Mouse (Mus musculus): ENCODE data around the gene Sap25. TPM values are rescaled to one million over a fixed set of nuclear protein-coding genes. Genes with fewer than 3 reads are reported as not detected.
A peak's percentile ranks its signal among the peaks of the same experiment; 100 is the strongest.

The Sap25 gene
- total RNA-seq, 4 experiments from 2014 or later, result 0.75 to 1.8 (median 1.1) TPM

DNA sequence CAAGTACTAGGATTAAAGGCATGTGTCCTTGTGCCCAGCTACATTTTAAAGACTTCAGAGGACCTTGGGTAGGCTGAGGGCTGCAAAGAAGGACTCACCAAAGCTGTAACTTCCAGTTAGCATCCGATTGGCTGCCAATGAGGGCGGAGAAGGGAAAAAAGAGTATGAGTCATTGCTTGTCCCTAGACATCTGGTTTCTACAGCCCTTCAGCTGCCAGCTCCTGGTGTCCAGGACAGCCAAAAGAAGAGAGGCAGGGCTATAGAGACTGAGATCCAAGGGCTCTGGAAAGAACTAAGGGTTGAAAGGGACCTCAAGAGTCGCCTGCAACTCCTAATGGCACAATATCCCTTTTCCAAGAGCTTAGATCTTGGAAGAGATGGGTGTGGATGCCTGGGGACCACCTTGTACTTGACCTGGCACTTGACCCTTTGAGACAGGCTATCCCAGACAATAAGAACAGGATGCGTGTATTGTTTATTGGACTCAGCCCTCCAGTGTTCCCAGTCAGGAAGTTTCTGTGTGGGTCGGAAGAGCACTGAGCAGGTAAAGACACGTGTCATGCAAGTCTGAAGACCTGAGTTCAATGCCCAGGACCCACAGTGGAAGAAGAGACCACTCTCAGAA, 19.0 kb downstream of the Sap25 start:
- DNase-seq (ENCODE audit: low spot score in 2 of 2), result peak; percentile 79 to 80

DNA sequence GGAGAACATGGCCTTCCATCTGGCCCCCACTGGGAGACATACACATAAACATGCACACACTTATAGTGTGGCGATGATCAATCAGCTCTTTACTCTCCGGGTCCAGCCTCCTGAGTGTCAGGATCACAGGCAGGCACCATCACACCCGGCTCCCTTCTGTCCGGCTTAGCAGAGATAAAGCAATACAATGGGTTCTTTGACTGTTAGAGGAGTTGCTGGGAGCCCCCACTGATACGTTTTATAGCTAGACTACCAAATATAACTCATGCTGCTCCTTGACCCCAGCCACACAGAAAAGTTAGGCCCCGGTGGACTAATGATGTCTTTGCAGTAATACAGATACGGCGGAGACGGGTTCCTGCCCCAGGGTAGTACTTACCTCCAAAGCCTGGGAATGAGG, 21.9 kb downstream of the Sap25 start:
- no peak for DNase-seq (ENCODE audit: low spot score in 2 of 2)

DNA sequence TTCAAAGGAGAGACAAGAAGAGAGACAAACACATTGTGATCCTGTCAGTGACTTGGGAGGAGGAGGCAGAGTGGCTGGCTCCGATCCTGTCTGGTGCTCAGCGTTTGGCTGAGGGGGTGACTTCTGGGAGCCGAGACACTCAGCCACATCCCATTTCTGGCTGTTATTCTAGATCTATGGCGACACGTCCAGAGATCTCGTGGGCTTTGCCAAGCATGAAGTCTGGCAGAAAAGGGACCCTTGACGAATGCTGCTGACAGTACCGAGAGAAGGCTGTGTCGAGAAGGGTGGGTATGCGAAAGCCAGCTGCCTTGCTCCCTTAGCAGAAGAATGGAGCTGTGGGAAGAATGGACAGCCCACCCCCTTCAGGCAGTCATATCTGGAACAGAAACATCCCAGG, 27.8 kb downstream of the Sap25 start:
- no peak for DNase-seq (ENCODE audit: low spot score in 2 of 2)

DNA sequence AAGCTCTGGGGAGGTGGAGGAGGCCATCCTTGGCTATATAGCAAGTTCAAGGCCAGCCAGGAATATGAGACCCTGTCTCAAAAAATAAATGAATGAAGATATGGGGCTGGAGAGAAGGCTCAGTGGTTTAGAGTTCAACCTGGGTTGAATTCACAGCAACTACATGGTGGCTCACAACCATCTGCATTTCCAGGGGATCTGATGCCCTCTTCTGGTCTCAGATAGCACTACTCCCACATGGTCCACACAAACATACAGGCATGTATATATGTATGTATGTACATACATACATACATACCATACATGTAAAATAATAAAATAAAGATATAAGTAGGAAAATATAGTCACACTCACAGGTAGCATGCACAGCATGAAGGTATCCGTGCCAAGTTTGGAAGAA, 29.1 kb downstream of the Sap25 start:
- no peak for DNase-seq (ENCODE audit: low spot score in 2 of 2)

DNA sequence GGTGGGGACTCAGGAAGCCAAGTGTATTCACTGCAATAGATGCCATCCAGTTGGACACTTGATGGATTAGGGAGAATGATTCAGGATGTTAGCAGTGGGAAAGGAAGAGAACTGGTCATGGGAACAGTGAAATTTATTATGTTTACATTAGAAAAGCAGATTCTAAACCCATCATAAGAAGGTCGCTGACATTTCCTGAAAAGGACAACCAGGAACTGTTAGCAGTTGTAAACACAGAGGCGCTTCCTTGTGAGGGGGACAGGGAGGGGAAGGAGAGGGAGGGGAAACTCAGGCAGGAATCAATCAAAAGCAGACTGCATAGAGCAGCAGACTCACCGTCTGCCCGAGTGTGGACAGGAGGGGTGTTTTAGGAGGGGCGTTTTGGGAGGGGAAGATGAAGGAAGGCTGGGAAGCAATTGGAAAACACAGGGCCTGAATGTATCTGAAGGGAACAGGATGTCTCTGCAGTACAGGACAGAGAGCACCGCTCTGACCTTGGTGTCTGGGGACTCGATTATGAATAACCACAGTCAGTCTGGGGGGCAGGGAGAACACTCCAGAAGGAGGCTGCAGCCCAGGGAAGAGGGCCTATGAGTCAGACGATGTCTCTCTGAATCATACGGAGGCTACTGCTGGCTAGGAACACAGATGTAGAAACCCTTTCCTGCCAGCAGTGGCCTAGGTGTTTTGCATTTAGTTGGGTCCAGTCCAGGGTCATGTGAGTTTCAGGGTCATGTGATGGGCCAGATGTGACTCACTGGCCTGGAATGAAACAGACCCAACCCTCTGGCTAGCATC, 30.5 kb downstream of the Sap25 start:
- DNase-seq (ENCODE audit: low spot score in 2 of 2), result peak; percentile 39 to 58

DNA sequence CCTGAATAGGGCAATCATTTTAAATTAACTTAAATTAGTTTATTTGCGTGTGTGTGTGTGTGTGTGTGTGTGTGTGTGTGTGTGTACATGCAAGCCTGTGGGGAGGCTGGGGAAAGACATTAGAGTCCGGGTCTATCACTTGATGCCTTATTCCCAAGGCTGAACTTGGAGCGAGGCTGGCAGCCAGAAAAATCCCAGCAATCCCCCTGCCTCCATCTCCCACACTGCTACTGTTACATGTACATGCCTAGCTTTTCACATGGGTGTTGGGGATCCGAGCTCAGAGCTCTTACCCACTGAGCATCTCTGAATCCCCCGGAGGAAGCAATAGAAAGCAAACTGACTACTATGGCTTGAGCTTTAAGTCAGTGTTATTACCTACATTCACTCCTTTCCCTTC, 31.2 kb downstream of the Sap25 start:
- DNase-seq (ENCODE audit: low spot score in 2 of 2), result no peak

DNA sequence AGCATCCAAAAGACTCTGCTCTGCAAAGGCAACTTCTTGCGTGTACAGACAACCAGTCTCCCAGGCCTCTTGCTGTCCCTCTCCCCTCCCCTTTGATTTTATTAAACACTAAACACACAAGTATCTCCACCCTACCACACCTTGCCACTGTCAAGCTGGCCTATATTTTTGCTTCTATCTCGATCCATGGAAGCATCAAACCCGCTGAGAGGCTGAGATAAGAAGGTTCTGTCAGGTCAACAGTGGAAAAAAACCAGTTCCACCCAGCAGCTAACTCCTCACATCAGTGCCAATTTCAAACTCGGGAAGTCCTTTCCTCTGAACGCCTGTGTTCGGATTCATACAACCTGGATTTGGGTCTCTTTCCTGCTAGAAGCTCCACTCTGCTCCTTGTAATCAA, 31.9 kb downstream of the Sap25 start:
- no peak for DNase-seq (ENCODE audit: low spot score in 2 of 2)

DNA sequence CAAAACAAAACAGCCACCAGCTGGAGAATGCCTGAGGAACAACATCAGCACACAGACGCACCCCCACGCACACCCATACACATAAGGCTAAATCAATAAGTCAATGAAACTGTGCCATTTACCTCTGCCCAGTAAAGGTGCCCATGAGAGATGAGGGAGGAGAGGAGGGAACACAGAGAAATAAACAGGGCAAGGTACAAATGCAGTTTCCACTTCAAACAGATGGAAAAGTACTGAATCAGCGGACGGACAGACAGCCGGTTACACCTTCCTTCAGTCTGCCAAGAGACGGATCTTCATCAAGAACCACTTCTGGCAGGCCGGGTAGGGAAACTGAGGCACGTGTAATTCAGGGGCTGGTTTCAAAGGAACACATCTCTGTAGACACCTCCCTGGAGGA, 33.7 kb downstream of the Sap25 start:
- DNase-seq (ENCODE audit: low spot score in 2 of 2), result no peak

DNA sequence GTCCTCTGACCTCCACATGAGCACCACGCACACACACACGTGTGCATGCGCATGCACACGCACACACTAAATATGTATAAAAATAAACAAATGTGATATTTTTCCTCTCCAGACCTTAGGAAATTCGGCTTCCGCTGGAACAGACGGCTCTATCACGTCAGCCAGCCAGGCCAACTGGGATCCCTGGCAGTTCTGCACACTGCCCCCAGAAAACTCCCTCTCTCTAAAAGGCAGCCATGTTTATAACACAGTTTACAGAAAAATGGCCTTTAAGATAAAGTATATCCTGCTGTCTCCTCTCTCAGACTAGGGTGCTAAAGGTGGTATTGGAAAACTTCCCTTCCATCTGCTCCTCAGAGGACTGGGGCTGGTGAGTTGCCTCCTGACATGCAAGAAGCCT, 36.7 kb downstream of the Sap25 start:
- DNase-seq (ENCODE audit: low spot score in 2 of 2), result no peak

DNA sequence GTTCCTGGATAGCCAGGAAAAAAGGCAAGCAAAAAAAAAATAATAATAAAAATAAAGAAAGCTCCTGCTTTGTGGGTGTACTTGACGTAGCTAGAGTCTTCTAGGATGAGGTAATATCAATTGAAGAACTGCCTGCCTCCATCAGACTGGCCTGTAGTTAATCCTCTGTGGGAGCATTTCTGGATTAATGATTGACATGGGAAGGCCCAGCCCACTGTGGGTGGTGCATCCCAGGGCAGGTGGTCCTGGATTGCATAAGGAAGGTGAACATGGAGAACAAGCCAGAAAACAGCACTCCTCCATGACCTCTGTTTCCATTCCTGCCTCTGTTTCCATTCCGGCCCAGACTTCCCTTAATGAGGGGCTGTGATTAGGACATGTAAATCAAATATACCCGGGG, 37.6 kb downstream of the Sap25 start:
- no peak for DNase-seq (ENCODE audit: low spot score in 2 of 2)

DNA sequence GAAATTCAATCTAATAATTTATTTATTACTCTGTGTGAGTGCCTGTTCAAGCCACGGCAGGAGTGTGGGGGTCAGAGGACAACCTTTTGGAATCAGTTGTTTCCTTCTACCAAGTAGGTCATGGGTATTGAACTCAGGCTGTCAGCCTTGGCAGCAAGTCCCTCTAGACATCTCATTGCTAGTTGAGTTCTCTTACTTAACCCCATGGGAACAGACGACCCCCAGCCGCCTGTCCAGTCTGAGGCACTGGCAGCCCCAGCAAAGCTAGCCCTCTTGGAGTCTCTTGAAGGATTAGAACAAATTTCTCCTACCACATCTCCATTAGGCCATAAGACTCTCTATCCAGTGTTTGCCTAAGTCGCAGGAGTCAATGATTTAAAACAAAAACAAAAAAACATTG, 38.6 kb downstream of the Sap25 start:
- DNase-seq (ENCODE audit: low spot score in 2 of 2), result no peak

DNA sequence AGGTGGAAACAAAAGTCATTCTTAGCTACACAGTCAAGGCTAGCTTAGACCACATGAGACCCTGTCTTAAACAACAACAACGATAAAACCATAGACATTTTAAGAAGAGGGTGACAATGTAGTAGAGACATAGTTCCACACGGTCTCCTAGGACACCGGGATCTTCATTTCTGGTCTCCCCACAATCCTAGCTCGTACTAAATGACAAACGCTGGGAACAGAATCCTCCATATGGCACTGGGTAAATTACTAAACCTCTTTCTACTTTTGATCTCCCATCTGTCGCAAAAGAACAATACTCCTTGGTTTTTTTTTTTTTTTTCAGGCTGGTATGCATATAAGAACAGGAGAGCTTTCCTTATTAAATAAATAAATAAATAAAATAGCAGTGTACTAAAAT, 41.4 kb downstream of the Sap25 start:
- DNase-seq (ENCODE audit: low spot score in 2 of 2), result no peak

DNA sequence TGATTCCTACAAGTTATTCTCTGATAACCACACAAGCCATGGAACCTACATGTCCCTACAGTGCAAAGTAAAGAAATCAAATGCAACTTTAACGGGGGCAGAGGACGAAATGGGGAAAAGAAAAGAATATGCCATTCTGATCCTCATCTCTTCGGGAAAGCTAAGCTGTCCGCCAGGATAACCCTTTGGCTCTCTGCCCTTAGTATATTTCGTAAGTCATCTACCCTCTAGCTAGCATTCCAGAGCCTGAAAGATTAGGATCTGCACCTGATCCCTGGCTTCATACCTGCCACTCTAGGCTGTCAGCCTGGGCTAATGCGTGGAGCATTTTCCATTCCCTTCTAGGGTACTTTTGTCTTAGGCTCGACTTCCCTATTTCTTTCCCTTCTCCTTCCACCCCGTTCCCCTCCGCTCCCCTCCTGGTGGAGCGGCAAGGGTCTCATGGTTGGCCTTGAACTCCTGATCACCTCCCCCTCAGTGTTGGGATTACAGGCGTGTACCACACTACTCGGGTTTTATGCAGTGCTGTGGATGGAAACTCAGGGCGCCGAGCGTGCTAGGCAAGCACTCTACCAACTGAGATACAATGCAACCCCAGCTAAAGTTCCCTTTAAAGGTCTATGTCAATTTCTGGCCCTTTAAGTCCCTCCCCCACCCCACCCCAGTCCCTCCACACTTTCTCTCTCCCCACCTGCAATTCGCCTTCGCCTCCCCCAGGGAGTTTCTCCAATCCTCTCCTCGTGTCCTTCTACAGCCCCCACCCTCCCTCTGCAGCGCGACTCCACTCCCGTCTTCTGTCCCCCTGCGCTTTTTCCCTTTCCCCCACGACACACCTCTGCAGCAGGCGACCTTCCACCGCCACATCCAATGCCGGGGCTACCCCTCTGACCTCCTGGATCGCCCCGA, 42.5 kb downstream of the Sap25 start:
- no peak for DNase-seq (ENCODE audit: low spot score in 2 of 2)

DNA sequence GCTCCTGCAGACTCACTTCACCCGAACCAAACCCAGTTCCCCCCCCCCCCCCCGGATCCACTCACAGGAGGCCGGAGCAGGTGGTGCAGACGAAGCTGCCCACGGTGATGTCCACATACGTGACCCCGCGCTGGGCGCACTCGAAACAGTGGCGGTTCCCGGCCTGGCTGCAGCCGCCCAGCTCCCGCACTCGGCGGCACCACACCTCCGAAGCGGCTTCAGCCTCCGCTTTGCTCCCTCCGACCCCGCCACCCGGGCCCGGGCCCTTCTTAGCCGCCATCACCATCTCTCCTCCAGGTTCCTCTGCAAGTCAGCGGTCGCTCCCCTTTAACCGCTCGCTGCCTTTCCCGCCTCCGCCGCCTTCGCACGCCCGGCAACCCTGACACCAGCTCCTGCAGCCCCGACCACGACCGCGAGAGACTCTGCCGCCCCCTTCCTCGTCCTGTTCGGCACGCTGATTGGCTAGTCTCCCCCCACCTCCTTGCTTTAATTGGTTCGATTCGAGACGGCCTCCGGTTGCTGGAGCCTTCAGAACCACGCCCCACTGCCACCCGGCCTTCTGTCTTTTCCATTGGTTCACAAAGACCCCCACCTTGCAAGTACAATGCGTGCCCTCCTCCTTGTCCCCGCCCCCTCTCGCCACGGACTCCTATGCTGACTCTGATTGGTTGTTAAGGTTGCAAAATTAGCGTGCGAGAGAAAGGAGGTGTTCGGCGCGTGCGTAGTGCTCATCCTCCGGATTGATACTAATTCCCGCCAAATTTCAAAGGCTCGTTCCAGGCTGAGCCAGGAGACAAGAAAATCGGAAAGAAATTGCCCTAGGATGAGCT, 43.4 kb downstream of the Sap25 start, which contains the start of gene Agfg2:
Gene Agfg2 (minus strand): TSS at position 433 of the 830 bp plus-strand sequence.
- DNase-seq (ENCODE audit: low spot score in 2 of 2), result peak; percentile 95 to 97

DNA sequence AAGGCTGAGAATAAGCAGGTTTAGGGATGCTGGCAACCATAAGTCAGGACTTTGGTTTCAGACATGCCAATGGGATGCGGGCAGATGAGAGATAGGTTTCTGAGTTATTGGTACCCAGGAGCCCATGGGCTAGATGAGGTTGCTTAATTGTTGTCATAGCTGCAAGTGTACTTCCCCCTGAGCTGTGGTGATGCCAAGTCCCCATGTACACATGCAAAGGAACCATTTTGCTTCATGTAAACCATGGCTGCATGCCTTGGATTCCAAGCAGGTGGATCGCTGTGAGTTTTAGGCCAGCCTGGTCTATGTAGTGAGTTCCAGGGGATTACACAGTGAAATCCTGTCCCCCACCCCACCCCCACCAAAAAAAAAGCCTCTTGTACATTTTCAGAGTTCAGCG, 44.5 kb downstream of the Sap25 start:
- DNase-seq (ENCODE audit: low spot score in 2 of 2), result no peak

DNA sequence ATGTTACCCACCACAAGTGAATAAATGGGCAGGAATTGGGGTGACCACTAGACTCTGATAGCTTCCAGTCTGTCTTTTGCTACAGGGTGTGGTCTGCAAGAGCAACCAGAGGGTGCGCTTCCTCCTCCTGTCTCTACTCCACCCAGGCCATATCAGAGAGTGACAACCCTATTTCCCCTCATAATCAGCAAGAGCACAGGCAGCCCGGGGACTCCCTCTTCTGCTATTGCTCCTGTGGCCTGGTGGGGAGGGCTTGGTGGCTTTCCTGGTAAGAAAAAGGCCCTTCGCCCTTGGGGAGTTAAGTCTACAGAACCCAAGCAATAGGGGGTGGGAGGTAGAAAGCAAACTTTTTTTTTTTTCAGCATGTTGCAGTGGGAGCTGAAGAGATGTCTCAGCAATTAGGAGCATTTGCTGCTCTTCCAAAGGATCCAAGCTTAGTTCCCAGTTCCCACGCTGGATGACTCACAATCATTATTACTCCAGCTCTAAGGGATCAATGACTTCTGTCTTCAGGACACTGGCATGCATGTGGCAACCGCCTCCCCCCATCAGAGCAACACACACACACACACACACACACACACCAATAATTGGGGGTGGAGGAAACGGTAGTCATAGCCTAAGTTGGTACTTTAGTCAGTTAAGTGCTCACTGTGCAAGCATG, 45.1 kb downstream of the Sap25 start:
- DNase-seq (ENCODE audit: low spot score in 2 of 2), result no peak

DNA sequence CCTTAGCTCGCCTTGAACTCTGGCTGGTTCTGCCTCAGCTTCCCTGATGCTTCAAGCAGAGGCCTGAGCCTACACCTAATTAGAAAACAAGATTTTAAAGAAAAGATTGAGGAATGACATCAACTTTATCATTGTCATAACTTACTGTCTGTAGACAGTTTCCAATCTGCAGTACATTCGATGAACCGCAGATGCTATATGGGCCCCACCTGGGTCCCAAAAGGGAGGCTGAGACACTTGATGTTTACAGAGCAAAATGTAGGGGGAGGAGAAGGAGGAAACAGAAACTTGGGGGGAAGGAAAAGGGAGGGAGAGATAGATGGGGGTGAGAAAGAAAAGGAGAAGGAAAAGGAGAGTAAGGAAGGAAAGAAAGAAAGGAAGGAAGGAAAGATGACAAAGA, 48.8 kb downstream of the Sap25 start:
- DNase-seq (ENCODE audit: low spot score in 2 of 2), result no peak

DNA sequence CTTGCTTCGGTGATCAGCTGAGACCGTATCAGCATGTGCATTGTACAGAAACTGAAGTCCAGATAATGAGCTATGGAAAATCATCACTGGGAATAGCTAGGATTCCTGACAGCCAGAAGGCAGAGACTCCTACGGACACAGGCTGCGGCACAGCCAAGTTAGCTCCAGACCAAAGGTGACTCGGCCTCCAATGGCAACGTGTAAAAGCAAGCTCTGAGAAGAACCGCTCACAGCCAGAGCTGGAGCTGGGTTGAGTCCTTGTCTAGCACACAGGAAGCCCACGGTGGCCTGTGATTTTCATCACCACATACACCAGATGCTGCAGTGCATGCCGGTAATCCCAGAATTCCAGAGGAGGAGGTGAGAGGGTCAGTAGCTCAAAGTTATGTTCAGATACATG, 49.4 kb downstream of the Sap25 start:
- DNase-seq (ENCODE audit: low spot score in 2 of 2), result no peak

DNA sequence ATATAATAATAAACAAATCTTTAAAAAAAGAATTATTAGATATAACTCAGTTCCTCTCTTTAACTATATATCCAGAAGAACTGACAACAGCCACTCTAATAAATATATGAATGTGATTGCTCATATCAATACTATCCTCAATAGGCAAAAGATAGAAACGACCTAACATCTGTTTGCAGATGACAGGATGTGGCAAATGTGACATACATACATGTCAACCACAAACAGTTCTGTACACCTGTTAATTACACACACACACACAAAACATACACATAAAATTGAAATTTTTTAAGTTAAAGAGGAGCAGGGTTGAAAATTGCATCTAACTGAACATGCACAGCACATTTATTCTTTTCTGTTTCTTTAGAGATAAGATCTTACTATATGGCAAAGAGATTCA, 50.7 kb downstream of the Sap25 start:
- DNase-seq (ENCODE audit: low spot score in 2 of 2), result no peak
